Mouse (Mus musculus) embryo, embryonic 11.5 days (tissue): ENCODE measurements around the gene Mknk2.
"Not testable (repeated sequence)": the region's sequence is repeated elsewhere in the genome, so short reads cannot be mapped to it uniquely, and the experiment has no call there.

ENCODE experiments used
- DNase-seq: peaks from one replicate; pipeline ENCODE4 v3.0.0-alpha.2; 2012; ENCODE audit warnings: low read depth, low spot score

The Mknk2 gene

DNA sequence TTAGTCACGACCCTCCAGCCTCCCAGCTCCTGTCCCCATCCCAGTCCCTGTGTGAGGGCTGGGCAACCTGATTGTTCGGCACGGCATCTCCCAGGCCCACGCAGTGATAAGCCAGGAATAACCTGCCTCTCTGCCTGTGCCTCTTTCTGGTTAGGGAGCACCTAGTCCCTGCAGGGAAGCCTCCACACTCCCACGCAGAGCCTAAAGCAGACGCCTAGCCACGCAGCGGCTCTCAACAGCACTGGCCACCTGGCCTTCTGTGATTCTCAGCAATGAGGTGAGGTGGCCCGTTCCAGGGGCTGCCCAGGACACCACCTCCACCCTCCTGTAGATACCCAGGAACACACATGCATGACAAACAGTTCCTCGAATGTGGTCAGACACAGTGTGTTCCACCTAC is 27.5 kb downstream of the Mknk2 start:
- no peak for DNase-seq

DNA sequence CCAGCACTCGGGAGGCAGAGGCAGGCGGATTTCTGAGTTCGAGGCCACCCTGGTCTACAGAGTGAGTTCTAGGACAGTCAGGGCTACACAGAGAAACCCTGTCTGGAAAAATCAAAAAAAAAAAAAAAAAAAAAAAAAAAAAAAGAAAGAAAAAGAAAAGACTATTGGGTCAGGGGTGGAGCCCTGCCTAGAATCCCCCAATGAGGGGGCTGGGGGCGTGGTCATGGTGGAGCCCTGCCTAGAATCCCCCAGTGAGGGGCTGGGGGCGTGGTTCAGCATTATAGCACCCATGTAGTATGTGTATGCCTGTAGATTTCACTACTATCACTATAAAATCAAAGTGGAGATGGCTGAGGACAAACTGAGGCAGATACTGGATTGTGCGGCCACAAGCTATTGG is 28.0 kb downstream of the Mknk2 start:
- DNase-seq = not testable (repeated sequence)

DNA sequence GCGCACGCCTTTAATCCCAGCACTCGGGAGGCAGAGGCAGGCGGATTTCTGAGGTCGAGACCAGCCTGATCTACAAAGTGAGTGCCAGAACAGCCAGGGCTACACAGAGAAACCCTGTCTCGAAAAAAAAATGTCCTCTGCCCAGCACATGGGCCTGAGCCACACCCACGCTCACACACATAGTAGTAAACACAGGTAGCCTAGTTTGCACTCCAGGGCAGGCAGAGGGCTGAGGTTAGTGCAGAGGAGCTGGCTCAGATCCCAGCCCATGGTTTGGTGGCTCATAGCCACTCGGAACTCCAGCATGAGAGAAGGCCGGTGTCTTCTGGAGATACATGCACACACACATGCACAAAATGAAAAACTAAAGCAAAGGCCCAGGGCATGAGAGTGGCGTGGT is 31.0 kb downstream of the Mknk2 start:
- DNase-seq = no peak

DNA sequence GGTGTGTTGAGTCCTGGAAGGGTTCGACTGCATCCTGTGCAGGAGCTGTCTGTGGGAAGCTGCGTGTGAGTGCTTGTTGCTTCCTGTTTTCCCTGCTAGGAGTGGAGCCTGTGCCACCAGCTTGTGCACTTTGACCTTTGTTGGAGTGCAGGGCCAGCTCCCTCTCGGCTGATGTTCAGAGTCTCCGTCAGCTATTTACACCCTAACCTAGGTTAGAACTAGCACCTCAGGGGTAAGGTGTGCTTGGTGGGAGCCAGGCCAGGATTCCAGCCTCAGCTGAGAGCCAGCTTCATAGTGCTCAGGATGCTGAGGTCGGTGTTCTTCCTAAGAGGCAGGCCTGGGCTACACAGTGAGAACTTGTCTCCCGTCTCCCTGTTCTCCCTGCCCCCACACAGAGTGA is 42.6 kb downstream of the Mknk2 start:
- no peak for DNase-seq

DNA sequence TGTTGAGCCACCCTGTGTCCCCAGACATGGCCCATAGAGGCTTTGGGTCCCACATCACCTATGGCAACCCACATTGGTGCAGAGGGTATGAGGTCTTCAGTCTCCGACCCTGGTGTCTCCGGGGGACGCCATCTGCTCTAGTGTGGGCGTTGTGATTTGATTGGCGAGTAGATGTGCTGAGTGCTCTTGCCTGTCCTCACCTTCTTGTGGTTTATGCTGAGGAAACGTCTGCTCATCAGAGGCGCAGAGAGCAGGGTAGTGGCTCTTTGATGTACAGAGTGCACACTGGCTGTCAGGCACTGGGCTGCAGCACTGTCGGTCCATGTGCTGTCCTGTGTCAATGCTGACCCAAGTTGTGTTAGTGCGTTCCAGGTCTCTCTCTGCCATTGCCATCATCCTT is 49.0 kb downstream of the Mknk2 start:
- DNase-seq = no peak

DNA sequence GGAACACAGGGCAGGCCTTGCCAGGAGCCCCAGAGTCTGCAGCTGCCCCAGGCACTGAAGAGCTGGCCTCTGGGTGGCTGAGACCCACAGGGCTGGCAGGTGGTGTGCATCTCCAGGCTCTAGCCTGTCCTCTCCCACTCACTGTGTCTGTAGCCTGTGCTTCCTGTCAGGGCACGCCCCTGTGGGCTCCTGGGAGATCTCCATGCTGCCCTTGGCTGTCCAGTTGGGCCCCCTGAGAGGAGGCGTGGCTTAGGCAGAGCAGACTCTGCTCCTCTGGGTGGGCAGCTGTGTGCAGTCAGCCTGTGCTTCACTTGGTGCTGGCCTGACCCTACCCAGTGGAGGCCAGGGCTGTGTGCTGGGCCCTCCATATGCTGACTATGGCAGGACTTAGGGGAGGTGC is 50.2 kb downstream of the Mknk2 start:
- no peak for DNase-seq

DNA sequence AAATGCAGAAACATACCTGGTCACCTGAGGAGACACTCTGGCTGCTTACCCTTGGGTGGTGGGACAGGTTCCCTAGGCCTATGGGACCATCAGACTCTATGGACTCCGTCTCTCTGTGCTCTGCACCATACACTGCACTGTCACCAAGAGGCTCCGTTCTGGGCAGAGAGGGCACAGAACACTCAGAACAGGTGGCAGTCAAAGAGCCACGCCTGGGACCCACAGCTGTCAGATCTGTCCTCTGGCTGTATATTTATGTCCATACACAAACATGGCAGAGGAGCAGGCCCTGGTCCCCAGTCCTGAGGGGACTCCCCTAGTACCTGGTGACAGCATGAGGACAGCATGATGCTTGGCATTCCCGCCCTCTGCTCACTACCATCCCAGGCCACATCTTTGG is 52.1 kb downstream of the Mknk2 start:
- no peak for DNase-seq

DNA sequence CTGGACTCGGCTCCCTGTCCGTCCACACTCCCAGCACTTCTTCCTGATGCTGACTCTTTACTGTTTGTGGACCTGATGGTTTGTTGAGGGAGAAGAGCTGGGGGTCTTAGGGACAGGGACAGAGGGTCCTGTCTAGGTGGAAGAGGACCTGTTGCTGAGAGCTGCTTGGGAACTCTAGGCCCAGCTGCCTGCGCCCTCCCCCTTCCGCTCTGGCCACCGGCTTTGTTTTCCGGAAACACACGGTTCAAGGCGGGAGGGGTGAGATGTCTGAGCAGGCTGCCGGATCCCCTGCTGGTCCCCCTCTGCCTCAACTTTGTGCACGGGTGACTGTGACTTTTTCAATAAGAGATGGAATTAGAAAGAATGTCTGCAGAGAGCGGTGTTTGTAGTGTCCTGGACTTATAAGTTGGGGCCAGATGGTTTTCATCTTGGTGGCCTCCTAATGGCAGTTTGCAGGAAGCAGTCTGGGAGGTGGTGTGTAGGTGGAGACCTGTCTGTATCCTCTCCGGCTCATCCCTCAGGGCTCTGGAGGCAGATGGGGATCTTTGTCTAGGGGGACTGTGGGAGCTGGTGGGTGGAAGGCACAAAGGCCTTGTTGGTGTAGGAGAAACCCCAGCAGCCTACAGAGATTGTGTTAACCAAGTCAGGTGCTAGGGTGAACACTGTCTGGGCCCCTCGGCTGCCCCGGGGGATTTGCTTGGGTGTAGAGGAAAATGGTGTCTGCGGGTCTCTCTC is 54.3 kb downstream of the Mknk2 start:
- DNase-seq = no peak

DNA sequence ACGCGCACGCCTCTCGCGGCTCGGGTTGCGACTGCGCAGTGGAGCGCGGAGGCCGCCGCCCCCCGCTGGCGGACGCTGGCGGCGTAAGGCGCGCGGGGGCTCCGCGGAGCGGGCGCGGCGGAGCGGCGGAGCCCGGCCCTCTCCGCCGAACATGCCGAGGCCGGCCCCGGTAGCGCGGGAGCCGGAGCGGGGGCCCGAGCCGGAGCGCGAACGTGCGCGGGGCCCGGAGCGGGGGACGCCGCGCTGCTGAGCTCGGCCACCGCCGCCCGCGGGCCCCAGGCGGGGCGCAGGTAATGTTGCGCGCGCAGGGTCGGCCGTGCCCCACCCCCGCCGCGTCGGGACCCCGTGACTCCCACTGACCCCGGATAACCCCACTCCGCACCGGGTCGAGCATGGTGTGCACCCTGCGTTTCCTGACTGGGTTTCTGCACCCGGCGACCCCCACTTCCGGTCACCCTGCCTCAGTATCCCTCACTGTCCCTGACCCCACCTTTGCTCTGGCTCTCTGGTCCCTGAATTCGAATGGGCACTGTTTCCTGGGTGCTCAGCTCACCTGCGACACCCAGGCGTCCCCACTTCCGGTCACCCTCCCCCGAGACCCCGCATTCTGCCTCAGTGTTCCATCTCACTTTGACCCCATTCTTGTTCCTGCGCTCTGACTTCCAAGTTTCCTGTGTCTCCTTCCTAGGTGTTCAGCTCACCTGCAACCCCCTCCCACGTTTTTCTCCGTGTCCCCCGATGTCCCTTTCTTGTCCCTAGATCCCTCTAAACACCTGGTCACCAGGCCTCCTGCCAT is 55.1 kb downstream of the Mknk2 start, which contains the start of gene Csnk1g2:
TSS of gene Csnk1g2 (plus strand) at position 178 of the 796 bp plus-strand sequence.
- DNase-seq = no peak

DNA sequence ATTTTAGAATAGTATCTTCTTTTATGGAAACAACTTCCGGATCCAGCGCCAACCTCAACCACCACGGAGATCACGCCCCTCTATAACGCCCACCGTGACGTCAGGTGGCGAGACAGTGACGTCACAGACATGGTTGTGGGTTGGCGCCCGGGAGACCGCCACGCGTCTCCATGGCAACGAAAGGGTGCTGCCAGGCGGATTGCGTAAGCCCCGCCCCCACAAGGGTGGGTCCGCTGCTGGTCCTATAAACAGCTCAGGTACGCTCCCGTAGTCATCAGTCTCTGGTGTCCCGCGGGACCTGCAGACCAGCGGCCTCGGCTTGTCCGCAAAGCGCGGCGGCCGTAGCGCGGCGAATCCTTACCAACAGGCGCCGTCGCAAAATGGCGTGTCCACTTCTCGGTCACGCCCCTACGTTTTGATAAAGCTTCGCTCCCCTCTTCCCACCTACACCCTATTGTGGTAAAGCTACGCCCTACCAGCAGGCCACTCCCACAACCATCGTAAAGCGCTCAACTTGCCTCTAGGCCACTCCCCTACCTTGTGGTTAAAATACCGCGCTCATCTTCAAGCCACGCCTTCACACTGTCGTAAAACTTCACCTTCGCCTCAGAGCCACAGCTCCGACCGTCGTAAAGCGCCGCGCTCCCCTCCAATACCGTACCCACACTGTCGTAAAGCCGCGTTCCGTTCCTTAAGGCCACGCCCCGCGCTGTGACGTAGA is 55.8 kb downstream of the Mknk2 start:
- peak; percentile 100 for DNase-seq

DNA sequence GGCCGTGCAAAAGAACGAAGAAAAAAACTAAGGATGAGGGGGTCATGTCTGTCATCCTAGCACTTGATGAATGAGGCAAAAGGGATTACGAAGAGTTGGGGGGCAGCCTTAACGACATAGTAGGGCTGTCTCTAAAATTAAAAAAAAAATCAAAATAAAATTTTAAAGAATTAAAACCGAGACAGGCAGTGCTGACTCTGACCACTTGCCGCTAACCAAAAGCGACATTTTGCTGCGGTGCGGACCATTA is 56.3 kb downstream of the Mknk2 start:
- no peak for DNase-seq

DNA sequence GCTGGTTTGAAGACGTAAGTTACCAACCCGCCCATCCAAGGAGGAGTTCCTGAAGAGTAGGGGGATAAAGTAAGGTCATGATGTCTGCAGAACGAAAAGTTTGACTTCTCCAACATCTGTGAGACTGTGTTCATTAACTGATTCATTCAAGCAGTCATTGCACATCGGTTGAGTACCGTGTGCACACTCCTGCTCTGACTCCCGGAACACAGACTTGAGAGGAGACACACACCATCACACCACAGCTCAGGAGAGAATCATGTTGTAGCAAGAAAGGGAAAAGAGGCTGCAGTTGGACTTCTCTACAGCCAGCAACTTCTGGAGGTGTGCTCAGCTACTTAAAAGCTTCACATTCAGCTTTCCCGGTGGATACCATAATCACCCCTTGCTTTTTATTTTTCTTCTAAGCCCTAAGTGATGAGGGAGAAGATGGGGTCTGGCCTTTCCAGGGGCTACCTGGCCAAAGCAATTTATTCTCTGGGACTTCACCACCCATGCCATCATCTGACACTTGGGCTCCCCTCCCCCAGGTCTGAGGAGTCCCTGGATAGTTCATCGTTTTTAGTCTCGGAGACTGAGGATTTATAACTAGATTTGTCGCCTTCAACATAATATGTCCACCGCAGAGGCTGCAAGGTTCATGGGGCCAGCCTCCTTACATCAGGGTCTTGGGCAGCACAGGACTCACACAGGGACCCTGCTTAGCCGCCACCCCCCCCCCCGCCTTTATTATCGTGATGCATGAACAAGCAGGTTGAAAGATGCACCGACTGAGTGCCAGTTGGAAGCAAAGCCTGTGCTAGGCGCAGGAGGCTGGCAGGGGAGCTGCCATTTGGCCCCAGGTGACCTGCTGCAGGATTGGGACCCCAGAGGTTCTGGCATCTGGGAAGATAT is 56.9 kb downstream of the Mknk2 start:
- no peak for DNase-seq

DNA sequence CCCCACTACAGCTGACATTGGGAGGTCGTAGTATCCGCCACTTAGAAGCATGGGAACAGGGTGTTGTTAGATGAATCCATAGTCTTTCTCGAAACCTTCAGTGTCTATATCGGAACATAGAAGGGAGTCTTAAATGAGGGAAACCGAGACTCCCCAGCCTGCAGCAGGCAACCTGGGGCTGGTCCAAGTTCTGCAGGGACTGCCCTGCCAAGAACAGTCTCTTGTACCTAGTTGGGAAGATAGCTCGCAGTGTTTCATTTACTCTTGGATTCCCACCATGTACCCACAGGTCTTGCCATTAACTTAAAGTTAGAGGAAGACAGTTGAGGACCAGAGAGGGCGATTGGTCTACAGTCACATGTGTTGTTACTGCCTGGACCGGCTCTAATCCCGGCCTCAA is 57.5 kb downstream of the Mknk2 start:
- DNase-seq = no peak

DNA sequence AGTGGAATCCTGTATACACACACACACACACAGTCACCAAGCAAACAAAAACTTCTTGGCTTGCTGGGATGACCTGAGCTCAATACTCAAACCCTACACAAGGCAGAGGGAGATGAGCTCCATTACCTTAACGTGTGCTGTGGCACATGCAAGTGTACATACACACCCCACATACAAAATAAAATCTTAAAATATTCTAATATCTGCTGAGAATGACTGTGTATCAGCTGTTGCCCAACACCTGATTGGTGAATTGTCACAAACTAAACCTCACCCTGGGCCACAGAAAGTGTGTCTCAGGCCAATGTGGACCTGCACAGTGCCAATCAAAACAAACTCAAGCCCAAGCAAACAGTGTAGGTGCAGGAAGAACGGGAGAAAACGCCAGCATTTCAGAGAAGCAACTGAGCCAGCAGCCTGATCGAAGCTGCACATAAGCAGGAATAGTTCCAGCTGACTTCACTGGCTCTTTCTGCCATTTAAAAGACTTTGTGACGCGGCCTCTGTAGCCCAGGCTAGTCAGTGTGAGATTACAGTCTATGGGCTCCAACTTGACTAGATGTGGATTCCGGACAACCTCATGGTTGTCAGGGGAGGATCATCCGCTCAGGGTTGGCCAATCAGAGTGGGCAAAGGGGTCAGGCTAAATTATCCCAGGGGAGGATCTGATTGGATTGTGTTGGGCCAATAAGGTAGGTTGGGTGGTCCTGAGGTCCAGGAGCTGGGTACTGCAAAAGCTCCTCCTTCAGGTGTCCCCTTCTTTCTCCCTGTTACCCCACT is 58.3 kb downstream of the Mknk2 start:
- no peak for DNase-seq

DNA sequence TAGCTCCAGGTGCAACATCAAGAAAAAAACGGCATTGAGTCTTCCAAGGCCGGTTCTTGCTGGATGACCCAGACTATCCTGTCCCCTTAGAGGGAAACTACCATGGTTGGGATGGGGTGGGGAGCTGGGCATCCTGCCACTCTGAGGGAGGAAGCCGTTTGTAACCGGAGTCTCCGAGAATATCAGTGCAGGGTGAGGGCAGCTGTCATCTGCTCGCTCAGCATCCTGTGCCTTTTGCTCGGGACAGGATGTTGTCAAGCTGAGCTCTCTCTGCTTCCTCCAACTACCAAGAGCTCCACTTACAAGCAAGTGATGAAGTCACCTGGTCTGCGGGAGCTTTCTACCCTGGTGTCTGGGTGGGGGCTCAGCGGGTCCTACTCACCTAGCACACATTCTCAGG is 59.7 kb downstream of the Mknk2 start:
- DNase-seq = no peak
